Mouse (Mus musculus) c-Kit-negative CD71-positive TER-119-positive erythroid progenitor cells, embryonic 14.5 days (primary cell): Measurements from ENCODE around the gene Apof.
A peak's percentile ranks its signal among the peaks of the same experiment; 100 is the strongest.

Source experiments
- DNase-seq: peaks from one replicate; pipeline ENCODE4 v3.0.0-alpha.2; 2013; ENCODE audit warnings: low read depth, low spot score

Apof gene

DNA sequence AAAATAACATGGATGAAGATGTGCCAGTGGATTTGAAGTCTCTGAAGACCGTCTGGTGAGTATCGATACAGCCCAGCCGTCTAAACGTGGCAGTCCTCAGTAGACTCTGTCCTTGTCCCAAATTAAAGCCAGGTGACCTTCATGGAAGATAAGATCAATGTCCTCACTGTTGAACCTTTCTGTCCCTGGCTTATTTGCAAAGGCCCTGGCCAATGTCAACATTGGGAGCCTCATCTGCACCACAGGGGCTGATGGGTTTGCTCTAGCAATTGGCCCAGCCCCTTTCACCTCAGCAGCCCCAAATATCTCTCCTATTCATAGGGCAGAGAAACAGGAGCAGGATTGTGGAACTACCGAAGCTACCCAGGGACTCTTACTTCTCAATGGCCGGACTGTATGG, at the start of gene Apof:
Apof (plus strand) TSS at position 301 of the 400 bp plus-strand sequence.
- DNase-seq: no peak

DNA sequence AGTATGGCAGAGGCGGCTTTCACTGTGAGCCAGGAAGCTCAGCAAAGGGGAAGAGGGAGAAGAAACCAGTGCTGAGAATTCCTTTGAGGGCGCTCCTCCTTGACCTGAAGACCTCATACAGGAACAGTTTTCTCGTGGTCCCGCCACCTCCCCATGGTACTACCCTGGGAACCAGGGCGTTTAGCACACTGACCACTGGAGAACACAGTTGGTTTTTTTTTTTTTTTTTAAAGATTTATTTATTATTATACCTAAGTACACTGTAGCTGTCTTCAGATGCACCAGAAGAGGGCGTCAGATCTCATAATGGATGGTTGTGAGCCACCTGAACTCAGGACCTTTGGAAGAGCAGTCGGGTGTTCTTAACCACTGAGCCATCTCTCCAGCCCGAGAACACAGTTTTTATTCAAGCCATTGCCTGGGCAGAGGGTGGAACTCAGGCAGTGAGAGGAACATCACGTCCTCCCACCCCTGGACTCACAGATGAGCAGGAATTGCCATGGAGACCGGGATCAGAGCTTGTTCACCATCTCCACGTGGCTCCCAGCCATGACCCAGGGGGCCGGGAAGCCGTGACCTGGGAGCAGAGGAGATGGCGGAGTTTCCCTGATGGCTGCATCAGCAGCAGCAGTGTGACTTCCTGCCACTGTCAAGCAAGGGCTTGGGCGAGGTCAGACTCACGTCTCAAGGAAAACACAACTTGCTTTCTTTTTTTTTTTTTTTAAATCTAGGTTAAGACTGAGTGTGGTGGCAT, 46.8 kb upstream of the Apof start:
- no peak for DNase-seq

DNA sequence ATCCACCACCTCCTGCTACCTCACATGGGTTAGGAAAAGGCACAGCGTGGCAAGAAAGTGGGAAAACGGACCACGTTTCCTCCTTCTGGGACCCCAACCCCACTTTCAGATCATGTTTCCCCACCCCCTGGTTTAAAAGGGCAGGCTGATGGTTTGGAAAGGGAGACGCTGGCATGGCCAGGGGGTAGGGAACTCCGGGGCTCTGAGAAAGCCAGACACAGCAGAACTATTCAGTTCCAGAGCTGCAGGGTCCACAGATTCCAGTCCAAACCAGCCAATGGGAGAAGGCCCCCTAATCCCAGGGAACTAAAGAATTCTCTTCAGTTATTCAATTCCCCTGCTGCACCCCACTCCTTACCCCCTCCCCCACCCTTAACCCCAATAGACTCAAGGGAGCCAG, 43.4 kb upstream of the Apof start:
- DNase-seq: no peak

DNA sequence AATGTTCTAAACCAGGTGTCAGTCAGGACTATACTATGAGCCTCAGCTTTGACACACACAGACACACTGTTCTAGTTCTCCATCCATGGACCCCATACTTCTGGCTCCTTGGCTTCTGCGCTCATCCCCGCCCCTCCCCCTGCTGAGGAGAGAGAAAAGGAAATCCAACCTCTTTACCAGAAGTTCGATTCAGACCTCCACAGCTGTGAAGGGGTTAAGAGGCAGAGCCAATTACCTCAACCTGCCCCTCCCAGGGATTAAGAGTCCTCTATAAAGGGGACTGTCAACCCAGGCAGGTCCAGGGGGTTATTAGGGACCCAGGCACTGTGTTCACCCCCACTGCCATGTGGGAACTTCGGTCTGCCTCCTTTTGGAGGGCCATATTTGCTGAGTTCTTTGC, 42.9 kb upstream of the Apof start, which contains the start of gene Mip:
Mip (plus strand) TSS at position 301 of the 400 bp plus-strand sequence.
- DNase-seq: no peak

DNA sequence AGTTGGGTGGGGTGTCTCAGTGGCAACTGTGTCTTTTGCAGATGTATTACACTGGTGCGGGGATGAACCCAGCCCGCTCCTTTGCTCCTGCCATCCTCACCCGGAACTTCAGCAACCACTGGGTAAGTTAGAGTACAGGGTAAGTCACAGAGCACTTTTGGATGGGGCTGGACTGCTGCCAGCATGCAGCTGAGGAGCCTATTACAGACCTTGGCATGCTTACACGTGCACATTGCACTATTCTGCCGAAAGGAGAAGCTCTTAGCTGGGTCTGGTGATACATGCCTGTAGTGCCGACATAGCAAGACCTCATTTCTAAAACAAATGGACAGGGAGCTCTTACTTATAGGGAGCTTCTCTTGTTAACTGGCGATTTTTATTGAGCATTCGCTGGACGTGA, 40.9 kb upstream of the Apof start:
- DNase-seq: no peak

GRCm38 (mm10) chr10:128228009-128228408, 40.5 kb upstream of the Apof start:
- no peak for DNase-seq

DNA sequence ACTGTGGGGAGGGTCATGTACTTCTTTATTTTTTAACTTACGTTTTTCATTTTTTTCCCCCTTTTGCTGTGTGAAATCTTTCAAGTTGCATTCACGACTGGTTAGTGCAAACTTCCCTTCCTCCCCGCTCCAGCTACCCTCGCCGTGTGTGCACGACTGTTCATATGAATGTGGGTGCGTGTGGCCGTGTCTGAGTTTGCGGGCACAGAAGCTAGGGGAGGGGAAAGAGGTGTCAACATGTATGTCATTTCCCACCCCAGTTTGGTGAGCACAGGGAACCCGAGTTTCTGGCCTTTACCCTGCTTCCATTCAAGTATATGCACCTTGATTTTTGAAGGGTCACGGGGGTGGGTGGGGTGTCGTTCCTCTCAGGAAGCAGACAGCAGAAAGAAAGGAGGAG, 37.9 kb upstream of the Apof start:
- DNase-seq: no peak

GRCm38 (mm10) chr10:128231146-128231545, 37.3 kb upstream of the Apof start:
- DNase-seq: no peak

DNA sequence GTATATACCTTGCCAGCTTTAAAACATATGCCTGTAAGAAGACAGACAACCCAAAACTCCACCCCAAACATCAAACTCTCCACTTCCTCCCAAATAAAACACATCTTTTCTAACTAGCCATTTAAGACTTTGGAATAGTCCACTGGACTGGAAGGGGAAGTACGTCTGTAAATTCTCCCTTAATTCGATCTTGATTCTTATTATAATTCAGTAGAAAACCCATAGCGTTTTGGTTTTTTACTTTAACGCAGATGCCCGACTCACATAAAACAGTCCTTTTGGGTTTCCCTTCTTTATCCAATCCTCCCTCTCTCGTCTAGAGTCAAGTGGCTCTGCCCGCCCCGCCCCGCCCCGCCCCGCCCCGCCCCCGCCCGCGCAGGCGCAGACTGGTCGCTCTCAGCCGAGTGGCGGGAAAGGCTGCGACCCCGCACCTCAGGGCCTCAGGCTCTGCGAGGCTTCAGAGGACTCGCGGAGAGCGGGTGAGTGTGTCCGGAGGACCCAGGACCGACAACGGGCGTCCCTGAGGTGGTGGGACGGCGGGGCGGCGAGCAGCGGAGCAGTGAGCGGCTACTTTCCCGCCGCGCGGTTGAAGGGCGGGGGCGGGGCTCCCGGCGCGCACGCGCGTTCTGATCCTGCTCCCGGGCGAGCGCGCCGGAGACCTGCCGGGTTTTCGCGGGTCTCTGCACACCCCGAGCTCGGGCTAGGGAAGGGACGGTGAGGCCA, 36.6 kb upstream of the Apof start, which contains the start of gene Timeless:
Timeless (plus strand) TSS at position 369 of the 723 bp plus-strand sequence.
- peak; percentile 79 for DNase-seq

GRCm38 (mm10) chr10:128232420-128232985, 36.0 kb upstream of the Apof start:
- DNase-seq: peak; percentile 76

GRCm38 (mm10) chr10:128236321-128236720, 32.1 kb upstream of the Apof start:
- no peak for DNase-seq

DNA sequence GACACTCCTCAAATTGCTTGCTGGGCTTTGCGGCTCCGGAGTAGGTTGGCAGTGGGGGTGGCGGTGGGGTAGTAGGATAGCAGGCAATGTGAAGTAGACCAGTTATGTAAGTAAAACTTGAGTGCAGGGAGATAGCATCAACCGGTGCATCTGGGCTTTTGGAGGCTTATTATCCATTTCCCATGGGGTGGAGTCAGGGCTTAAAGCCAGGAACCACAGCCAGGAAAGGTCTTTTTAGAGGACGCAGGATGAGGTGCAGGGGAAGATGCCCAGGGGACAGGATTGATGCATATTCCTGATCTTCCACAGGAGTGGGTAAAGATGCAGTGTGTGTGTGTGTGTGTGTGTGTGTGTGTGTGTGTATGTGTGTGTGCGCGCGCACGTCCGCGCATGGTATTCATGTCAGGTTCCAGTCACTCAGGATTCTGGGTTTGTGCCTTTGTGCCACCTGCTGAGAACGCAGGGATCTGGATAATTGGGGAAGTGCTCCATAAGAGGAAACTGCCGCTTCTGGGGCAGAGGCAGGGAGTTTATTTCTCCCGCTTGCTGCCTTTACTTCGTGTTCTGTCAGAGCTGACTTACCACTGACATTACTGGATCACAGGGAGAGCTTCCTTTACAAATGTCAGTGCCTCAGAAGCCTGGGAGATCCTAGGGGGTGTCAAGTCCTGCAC, 30.5 kb upstream of the Apof start:
- DNase-seq: no peak

DNA sequence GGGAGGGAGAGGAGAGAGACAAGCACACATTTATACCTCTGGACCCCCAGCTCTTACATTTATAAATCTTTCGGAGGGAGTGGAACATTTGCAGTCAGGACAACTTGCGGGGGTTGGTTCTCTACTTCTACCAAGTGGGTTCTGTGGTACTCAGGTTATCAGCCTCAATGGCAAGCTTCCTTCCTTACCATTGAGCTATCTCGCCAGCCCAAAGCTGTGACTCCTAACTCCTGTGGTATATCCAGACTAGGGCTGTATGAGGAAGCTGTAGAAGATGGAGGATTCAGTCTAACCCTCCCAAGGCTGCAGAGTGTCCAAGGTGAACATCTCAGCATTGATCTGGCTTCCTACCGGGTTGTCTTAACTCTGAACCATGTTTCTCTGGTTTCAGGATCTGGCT, 29.3 kb upstream of the Apof start:
- DNase-seq: no peak

GRCm38 (mm10) chr10:128240131-128240530, 28.3 kb upstream of the Apof start:
- no peak for DNase-seq

GRCm38 (mm10) chr10:128243252-128243651, 25.2 kb upstream of the Apof start:
- no peak for DNase-seq

GRCm38 (mm10) chr10:128244121-128244520, 24.4 kb upstream of the Apof start:
- no peak for DNase-seq

DNA sequence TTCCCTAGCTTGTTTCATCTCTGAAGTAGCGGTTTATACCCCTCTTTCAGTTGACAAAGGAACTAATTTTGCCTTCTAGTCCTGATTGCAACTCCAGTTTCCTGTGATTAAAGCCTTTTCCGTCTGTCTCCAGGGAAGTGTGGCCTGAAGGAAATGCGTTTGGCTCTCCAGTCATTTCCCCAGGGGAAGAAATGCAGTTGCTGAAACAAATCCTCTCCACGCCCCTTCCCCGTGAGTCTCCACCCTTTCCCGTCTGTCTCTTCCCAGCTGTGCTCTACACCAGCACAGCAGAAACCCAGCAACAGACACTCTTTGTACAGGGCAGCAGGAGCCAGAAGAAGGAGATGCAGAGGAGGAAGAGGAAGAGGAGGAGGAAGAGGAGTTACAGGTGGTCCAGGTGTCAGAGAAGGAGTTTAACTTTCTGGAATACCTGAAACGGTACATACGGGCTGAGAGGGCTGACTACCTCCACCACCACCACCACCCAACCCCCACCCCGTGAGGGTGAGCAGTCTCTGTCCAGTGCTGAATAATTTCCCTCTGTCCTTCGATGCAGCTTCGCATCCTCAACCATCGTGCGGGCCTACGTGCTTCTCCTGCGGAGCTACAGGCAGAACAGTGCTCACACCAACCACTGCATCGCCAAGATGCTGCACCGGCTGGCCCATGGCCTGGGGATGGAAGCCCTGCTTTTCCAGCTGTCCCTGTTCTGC, 21.3 kb upstream of the Apof start:
- DNase-seq: no peak

DNA sequence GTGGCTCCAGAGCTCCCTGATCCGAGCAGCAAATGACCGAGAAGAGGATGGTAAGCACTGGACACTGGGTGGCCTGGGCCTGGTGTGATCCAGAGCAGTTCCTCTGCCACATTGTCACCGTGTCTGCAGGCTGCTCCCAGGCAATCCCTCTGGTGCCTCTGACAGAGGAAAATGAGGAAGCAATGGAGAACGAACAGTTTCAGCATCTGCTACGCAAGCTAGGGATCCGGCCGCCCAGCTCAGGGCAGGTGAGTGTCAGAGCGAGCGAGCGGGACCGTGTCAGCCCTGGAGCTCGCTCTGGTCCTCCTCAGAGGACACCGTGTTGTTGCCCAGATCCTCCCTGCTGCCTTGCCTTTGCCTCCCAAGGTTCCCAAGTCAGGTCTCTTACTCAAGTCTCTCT, 17.9 kb upstream of the Apof start:
- DNase-seq: no peak

- DNase-seq: no peak
Measured at GRCm38 (mm10) chr10:128253677-128254255, 14.7 kb upstream of the Apof start, which contains the start of gene Apon. TSS of gene Apon (plus strand) at chr10:128254096.

GRCm38 (mm10) chr10:128255925-128256324, 12.5 kb upstream of the Apof start:
- no peak for DNase-seq

DNA sequence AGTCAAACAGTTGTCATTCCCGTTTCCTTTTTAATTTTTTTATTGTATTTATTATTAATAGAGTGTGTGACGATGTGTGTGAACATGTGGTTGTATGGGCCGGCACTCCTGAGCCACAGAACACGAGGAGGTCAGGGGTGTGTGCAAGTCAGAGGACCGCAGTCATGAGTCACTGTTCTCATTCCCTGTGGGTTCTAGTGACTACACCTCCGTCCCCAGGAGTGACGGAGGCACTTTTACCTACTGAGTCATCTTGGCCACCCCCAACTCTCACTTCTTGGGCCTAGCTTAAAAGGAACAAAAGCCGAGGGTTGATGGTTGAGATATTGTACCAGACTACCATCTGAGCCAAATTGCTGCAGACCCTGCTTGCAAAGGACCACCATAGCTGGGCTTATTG, 12.1 kb upstream of the Apof start:
- no peak for DNase-seq
